ENCODE assay signal across 23 mouse cellular contexts in the genomic region with DNA sequence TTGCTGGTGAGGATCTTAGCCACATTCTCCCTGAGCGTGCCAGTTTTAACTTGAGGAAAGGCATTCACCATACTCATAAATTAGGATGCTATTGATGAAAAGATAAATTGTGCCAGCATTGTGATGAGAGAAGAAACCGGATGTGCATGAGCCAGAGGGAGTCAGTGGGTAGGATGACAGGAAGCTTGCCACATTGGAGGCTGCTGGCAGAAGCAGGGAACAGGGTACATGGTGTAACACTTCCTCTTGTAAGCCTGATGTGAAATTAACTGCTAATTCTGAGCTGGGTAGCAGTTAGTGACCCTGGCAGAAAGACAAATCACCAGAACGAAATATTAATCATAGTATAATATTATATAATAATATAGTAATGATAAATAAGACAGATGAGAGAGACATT. TPM values are rescaled to one million over a fixed set of nuclear protein-coding genes. Genes with fewer than 3 reads are reported as not detected.
DNase-seq lines count a peak whose midpoint lies in the region; ATAC-seq lines count a peak whose summit lies in the region.
"Had no signal": no experiment of that assay in that cellular context is flagged by ENCODE, and none has a peak within 500 bp of the region (broad histone marks: within the 10 kb centered on the region; RNA-seq: fewer than 3 reads in every experiment).

No protein-coding gene starts in this region.

- peak; percentile 36 for DNase-seq in heart, adult 11 months
- DNase-seq in heart, postnatal 4 days = no peak
- peak; percentile 56 for DNase-seq in 416B (ENCODE audit: low read depth)
- peak; percentile 6 to 11 for DNase-seq in layer of hippocampus, adult 8-10 months (ENCODE audit: low spot score in 2 of 2)
- peak; percentile 4 to 20 for DNase-seq in layer of hippocampus, postnatal 36 days
- no peak for DNase-seq in gastrocnemius, adult 18-20 months (ENCODE audit: low spot score)
- DNase-seq in lung, postnatal 4 days = no peak
- DNase-seq: adrenal gland, postnatal 10 days; cerebellum, adult 18-20 months; cerebellum, adult 9-11 months; cerebellum, postnatal 36 days; forebrain, postnatal 0 days; gastrocnemius, adult 2 months; gastrocnemius, postnatal 25 days; heart, adult 18-20 months; heart, postnatal 10 days had no signal

- ATAC-seq in inflammation-experienced regulatory T-cells, adult 6 months = no peak
- ATAC-seq: forebrain, embryonic 13.5 days; forebrain, postnatal 0 days had no signal

RNA-seq across cellular contexts. Expression of a gene that starts 52.0 kb away (rescaled TPM):
- total RNA-seq in heart, postnatal 4 days (2021) = not detected
- 10 to 100 TPM; 15.3 to 20.9 (median 18.3) TPM for total RNA-seq in layer of hippocampus, adult 8-10 months (2022)
- total RNA-seq in layer of hippocampus, postnatal 36 days (2021) = 10 to 100 TPM; 15.0 to 22.4 TPM
- polyA plus RNA-seq in inflammation-experienced regulatory T-cells, adult 6 months (2017; shearing (Covaris generic)) = not detected
- not detected for total RNA-seq in gastrocnemius, adult 18-20 months (2021)
- total RNA-seq: adrenal gland, postnatal 10 days; gastrocnemius, adult 2 months; gastrocnemius, postnatal 25 days; heart, adult 18-20 months; heart, postnatal 10 days; hematopoietic stem cell, adult 5-6 weeks; MEL had no signal
- polyA plus RNA-seq: C2C12; embryonic facial prominence, embryonic 10.5 days; heart, embryonic 10.5 days had no signal

Comparison
In these comparisons a context has a peak if more than half of its experiments do, and no peak if none do; other contexts are left out.
1. DNase-seq: peak in heart, adult 11 months (single experiment), 416B (single experiment), layer of hippocampus, adult 8-10 months (2 of 2) and layer of hippocampus, postnatal 36 days (2 of 2); none in heart, postnatal 4 days (single experiment), gastrocnemius, adult 18-20 months (single experiment) and lung, postnatal 4 days (0 of 2).
2. RNA of a gene that starts 52.0 kb away (total RNA-seq): 15.0 to 22.4 TPM in layer of hippocampus, postnatal 36 days and 15.3 to 20.9 TPM in layer of hippocampus, adult 8-10 months; not detected in heart, postnatal 4 days and not detected in gastrocnemius, adult 18-20 months; every median in the first group is over 10 times any median in the second.